In genomic region chr1:105630481-105630880, GRCm38 (mm10) we compare ENCODE assay signal across 9 mouse cellular contexts. TPM values are rescaled to one million over a fixed set of nuclear protein-coding genes. Genes with fewer than 3 reads are reported as not detected.
DNase-seq lines count a peak whose midpoint lies in the region; ATAC-seq lines count a peak whose summit lies in the region.
"Had no signal": no experiment of that assay in that cellular context is flagged by ENCODE, and none has a peak within 500 bp of the region (broad histone marks: within the 10 kb centered on the region; RNA-seq: fewer than 3 reads in every experiment).

No protein-coding gene starts in this region.

- no peak overlapping the region for H3K4me2 ChIP-seq in kidney, embryonic 16.5 days (replicated peaks; ENCODE audit: low read depth, low read length)
- H3K4me2 ChIP-seq: limb, embryonic 13.5 days had no signal

- no peaks in the 10 kb centered on the region for H3K9me3 ChIP-seq in kidney, embryonic 16.5 days (ENCODE audit: low read length)
- H3K9me3 ChIP-seq: limb, embryonic 13.5 days had no signal

- no peaks in the 10 kb centered on the region for H3K36me3 ChIP-seq in kidney, embryonic 16.5 days (ENCODE audit: insufficient read depth, low read length)

- no peak for ATAC-seq in kidney, embryonic 16.5 days (ENCODE audit: low FRiP score, low TSS enrichment)
- ATAC-seq in inflammation-experienced regulatory T-cells, adult 6 months, result no peak

- no peaks in the 10 kb centered on the region for H3K27me3 ChIP-seq in kidney, embryonic 16.5 days (ENCODE audit: insufficient read depth, low read length)
- H3K27me3 ChIP-seq: limb, embryonic 13.5 days had no signal

- no peaks in the 10 kb centered on the region for H3K4me1 ChIP-seq in kidney, embryonic 16.5 days (ENCODE audit: insufficient read depth, low read length)
- H3K4me1 ChIP-seq: limb, embryonic 13.5 days had no signal

- DNase-seq in kidney, adult 8-10 months, result peak; percentile 2 to 7
- peak; percentile 55 for DNase-seq in ES-CJ7 (ENCODE audit: low read depth, low spot score)
- peak; percentile 15 for DNase-seq in c-Kit-positive CD71-positive TER-119-negative erythroid progenitor cells, embryonic 14.5 days (ENCODE audit: low read depth)
- peak; percentile 42 for DNase-seq in forelimb bud, embryonic 11.5 days (ENCODE audit: low read depth, low spot score)
- peak; percentile 38 for DNase-seq in lung, postnatal 25 days (ENCODE audit: low spot score)
- no peak for DNase-seq in gastrocnemius, postnatal 36 days

- no peak overlapping the region for H3K27ac ChIP-seq in kidney, embryonic 16.5 days (ENCODE audit: low read length)
- H3K27ac ChIP-seq: limb, embryonic 13.5 days had no signal

- intact Hi-C loops in gastrocnemius, postnatal 36 days (cut with DNase I), result loop anchor here (2.0 to 10.0 kb wide), 2 partner anchors 536 to 644 kb away; no protein-coding TSS in a partner anchor

- 36% methylated on average over 3 of the region's 3 CpGs for WGBS in kidney, embryonic 16.5 days

- no peak overlapping the region for H3K9ac ChIP-seq in kidney, embryonic 16.5 days (replicated peaks; ENCODE audit: low read length)
- H3K9ac ChIP-seq: limb, embryonic 13.5 days had no signal

- no peak overlapping the region for H3K4me3 ChIP-seq in kidney, embryonic 16.5 days (ENCODE audit: low read length)
- H3K4me3 ChIP-seq: limb, embryonic 13.5 days had no signal

RNA-seq across cellular contexts. Expression of gene Pign, which starts 33.0 kb away (rescaled TPM):
- polyA plus RNA-seq in kidney, embryonic 16.5 days (2015; fragmentation: Nextera tagmentation; extraction: Ambion mirVana), result 14.1 and 16.5 TPM in 2 replicates
- 10 to 100 TPM; 18.2 to 23.2 (median 22.6) TPM for polyA plus RNA-seq in inflammation-experienced regulatory T-cells, adult 6 months (2017; shearing (Covaris generic))
- 1 to 10 TPM; 5.7 to 8.4 TPM for total RNA-seq in gastrocnemius, postnatal 36 days (2021)

RNA-seq across cellular contexts. Expression of gene Relch, which starts 33.2 kb away (rescaled TPM):
- 22.1 and 25.8 TPM in 2 replicates for polyA plus RNA-seq in kidney, embryonic 16.5 days (2015; fragmentation: Nextera tagmentation; extraction: Ambion mirVana)
- 10 to 100 TPM; 35.8 to 48.0 (median 45.4) TPM for polyA plus RNA-seq in inflammation-experienced regulatory T-cells, adult 6 months (2017; shearing (Covaris generic))
- total RNA-seq in gastrocnemius, postnatal 36 days (2021), result 1 to 10 TPM; 8.1 to 8.5 TPM

Comparison
In these comparisons a context has a peak if more than half of its experiments do, and no peak if none do; other contexts are left out.
1. DNase-seq: peak in kidney, adult 8-10 months (2 of 2), ES-CJ7 (single experiment), c-Kit-positive CD71-positive TER-119-negative erythroid progenitor cells, embryonic 14.5 days (single experiment), forelimb bud, embryonic 11.5 days (single experiment) and lung, postnatal 25 days (single experiment); none in gastrocnemius, postnatal 36 days (0 of 2).